Mouse (Mus musculus) layer of hippocampus, postnatal 36 days (tissue): Measurements from ENCODE around the gene Trappc10. TPM values are rescaled to one million over a fixed set of nuclear protein-coding genes. Genes with fewer than 3 reads are reported as not detected.

ENCODE experiments used
- DNase-seq, 2 experiments: peaks; one replicate each; pipeline ENCODE4 v3.0.0; 2022
- total RNA-seq, 2 experiments: library from RNA; stranded (reverse); gene quantifications; 2 replicates each; pipeline ENCODE4 v1.2.3; 2021

Trappc10 gene
- total RNA-seq, 2 experiments from 2014 or later: 75.6 to 79.0 TPM

DNA sequence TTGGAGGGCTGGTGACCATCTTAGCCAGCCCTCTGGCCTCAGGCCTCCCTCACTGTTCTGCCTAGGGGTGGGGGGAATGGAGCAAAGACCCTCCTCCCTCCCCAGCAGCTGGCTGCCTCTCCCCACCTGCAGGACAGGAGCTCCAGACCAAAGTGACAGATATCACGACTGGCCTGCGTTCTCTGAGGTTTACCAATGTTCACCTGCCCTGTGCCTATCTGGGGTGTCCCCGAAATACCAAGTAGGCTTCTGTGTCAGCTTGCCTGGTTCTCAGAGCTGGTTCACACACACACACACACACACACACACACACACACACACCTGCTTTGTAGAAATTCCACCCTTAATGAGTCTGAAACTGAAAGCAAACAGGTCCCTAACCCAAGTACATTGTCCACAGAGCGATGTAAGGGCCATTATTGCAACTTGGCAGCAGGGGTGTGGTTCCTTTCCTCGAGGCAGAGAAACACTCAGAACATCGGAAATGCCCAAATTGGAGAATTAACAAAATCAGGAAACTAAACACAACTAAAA lies 13.8 kb upstream of the Trappc10 start:
- DNase-seq: no peak

DNA sequence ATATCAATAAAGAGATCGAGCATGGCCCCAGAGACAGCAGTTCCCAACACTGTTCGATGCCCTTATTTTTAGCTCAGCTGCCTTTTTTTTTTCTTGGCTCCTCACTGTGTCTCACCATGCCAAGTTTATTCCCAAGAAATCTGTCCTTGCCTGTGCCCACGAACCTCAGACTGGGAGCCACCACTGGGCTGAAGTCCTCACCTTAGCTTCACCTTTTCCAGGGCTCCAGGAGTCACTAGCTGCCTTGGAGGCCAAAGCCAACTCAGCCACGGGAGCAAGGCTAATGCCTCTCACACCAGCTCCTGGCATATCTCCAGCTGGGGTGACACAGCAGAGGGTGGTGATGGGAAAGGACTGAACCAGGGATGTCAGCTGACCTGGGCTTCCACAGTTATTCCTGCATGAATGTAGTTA lies 11.2 kb upstream of the Trappc10 start:
- DNase-seq: no peak

DNA sequence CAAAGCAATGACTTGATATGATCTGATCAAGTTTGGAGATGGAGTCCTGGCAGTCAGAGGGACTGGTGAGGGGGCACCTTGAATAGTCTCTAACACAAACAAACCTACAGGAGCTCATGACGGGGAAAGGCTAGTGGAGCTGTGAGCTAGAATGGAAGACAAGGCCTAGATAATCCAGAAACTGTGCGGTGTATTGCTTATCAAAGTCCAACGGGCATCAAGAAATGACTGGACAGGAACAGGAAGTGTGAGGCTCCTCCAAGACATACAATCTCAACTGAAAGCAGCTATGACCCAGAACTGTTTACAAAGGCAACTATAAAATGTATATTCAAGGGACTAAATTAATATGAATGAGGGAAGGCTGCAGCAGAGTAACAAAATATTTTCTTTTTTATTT lies 2.8 kb upstream of the Trappc10 start:
- DNase-seq: no peak

DNA sequence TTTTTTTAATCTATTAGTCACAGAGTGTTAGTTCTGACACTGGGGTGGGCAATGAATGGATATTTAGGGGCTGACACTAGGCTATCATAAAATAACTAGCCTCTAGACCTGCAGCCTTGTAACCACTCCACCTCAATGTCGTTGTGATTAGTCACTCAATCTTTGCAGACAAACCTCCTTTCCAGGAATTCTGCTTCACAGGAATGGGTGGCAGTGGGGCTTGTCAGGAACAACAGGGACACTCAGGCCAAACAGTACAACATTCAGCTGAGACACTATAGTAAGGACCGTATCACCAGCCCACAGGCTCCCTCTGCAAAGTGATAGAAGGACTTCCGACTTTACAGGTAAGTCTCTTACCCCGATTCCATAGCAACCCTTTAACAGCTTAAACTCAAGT lies 2.3 kb upstream of the Trappc10 start:
- DNase-seq: no peak

DNA sequence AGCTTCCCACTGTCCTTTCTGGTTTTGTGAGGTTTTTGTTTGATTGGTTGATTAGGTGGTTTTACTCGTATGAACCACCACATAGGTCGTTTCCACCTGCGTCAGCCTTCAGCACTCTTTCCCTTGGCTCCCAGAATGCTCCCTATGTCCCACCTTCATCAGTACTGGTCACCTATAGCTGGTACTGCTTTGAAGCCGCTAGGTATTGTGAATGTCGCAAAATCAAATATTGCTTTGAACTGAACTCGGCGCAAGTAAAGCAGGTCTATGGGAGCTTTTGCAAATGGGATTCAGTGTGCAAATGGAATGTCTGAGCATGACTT lies 745 bp upstream of the Trappc10 start:
- DNase-seq: peak in 1 of 2 experiments; percentile 31

DNA sequence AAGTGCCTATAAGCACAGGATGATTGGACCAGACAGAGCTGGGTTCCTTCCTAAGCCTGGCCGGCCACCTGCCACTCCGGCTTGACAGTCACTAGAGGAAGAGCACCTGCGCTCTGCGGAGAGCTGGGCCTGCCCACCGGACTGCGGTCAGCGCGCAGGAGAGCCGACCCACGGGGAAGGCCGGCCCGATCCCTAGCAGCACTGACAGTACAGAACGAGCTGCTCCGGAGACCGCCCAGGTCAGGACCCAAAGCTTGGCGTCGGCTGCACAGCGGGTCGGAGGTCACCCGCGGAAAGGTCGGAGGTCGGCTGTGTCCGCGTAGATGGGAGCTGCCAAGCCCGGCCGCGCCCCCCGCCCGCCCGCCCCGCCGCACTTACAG lies 393 bp downstream of the Trappc10 start:
- no peak for DNase-seq

DNA sequence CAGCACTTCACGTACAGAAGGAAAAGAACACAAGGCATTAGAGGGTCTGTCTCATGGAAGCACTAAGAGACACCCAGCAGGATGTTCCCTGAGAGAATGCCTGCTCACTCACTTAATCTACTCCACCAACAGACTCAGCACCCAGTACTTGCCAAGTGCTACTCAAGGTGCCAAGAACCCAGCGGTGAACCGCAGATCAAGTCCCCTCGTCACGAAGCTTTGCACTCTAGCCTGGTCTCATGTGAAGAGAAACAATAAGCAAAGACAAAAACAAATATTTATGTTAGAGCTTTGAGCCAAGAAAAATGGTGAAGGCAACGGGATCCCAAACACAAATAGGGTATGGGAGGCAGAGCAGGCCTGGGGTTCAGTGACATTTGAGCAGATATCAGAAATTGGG lies 5.5 kb downstream of the Trappc10 start:
- DNase-seq: no peak

DNA sequence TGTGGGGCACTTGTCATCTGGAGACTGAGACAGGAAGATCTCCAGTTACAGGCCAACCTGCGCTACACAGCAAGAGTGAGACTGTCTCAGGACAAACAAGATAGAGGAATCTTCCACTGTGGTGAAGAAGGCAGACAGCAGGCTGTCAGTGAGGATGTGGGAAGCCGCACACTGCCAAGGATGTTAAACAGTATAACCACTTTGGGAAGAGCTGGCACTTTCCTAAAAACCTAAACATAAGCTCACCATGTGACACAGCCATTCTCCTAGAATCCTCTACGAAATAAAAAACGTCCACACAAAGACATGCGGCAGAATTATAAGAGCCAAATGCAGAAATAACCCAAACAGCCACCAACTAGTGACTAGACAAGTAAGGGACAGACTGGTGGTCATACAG lies 6.1 kb downstream of the Trappc10 start:
- no peak for DNase-seq

DNA sequence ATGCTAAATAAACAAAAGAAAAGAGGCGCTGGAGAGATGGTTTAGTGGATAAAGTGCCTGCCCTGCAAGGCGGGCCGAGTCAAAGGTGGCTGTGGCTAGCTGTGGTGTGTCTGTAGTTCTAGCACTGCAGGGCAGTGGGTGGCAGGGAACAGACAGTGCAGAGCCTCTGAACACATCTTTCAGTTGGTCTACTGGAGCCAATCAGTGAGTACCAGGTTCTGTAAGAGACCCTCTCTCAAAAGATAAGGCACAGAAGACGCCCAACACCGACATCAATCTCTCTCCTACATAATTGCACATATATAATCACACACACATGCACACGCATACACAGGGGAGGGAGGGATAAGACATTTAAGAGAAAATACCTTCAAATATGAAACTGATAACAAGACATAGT lies 6.6 kb downstream of the Trappc10 start:
- DNase-seq: no peak

DNA sequence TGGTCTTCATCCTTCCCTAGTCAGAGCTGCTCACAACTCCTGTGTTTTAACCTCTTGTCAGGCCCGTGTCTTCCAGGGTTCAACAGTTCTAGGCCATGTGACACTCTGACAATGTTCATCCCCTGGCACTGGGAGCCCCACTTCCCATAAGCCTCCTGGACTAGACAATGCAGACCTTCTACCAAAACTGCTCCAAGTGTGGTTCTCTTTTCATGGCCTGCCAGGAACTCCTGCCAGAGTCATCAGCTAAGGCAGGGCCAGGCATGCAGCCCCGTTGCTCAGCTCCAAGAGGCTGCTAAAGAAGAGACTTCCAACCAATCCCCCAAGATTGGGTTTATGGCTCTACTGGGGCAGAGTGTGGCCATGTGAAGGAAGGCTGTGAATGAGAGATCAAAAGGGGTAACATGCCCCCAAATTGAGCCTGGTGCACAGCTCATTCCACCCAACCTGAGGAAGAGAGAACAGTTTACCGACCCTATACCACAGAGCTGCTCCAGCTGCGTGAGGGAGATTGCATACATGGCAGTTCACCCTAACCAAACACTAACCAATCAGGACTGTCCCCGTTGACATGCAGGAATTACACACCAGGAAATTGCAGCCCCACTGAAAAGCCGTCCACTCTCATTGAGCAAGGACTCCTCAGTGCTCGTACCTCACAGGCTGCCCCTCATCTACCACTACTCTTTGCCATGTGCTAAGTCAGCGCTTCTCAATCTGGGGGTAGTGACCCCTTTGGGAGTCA lies 7.4 kb downstream of the Trappc10 start:
- DNase-seq: no peak

DNA sequence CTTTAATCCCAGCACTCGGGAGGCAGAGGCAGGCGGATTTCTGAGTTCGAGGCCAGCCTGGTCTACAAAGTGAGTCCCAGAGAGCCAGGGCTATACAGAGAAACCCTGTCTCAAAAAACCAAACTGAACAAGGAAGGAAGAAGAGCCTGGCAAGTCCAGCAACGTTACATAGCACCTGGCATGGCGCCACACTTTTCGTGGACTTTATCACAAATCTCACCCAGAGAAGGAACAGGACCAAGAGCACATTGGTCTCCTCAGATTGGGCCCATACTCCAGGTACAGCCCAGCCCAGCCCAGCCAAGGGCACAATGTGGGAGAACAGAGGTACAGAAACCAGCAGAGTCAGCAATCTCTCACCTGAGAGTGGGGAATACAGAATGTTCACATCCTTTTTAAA lies 10.7 kb downstream of the Trappc10 start:
- no peak for DNase-seq

DNA sequence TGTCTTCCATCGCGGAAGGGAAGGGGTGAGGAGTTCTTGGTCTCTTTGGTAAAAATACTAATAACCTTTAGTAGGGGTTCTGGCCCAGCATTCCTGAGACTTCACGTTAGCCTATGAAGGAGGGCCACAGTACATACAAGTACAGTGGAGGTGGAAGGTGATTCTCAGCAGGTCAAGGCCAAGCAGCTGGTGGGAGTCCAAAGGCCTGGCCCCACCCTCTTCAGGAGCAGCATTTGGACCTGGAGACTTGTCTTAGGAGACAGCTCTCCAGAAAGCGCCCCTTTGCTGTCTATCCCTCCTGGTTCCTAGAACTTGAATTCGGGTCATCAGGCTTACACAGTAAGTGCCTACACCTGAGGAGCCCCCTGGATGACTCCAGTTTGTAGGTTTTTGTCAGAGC lies 11.3 kb downstream of the Trappc10 start:
- no peak for DNase-seq

DNA sequence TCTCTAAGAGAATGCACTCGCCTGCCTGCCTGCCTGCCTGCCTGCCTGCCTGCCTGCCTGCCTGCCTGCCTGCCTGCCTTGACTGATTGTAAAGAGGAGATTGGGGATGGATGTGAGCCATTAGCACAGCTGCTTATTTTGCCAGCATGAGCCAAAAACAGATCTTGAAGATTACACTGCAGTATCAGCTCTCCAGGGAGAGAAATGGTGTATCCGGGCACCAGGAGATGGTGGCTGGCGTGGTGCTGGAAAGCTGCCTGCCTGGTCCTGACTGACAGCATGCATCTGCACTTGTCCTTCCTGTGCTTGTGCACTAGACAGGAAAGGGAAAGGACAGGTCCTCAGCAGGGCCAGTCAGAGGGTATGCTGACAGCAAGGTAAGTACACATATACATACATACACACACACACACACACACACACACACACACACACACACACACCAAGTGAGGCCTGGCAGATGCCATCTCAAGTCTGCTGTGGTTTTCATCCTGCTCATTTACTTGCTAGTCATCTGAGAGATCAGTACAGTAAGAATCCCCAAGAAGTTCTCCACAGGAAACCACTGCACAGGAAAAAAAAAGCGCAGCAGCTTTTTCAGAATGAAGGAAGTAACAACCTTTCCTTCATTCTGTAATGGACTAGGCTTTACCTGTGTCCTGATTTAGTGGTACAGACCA lies 12.0 kb downstream of the Trappc10 start:
- DNase-seq: no peak

DNA sequence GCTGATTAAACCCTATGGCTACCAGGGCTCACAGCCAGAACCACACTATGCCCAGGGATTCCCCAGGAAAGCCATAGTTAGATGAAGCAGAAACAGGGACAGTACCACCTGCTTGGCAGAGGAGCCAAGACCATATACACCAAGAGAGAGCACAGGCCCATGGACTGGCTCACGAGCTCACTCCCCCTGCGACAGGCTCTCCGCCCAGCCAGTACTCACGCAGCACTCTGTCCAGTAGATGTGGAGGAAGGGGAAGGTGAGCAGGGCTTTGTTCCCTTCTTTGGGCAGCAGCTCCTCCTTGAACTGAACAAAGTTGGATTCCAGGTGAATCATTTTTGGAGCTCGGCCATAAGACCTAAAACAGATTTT lies 15.9 kb downstream of the Trappc10 start:
- no peak for DNase-seq

DNA sequence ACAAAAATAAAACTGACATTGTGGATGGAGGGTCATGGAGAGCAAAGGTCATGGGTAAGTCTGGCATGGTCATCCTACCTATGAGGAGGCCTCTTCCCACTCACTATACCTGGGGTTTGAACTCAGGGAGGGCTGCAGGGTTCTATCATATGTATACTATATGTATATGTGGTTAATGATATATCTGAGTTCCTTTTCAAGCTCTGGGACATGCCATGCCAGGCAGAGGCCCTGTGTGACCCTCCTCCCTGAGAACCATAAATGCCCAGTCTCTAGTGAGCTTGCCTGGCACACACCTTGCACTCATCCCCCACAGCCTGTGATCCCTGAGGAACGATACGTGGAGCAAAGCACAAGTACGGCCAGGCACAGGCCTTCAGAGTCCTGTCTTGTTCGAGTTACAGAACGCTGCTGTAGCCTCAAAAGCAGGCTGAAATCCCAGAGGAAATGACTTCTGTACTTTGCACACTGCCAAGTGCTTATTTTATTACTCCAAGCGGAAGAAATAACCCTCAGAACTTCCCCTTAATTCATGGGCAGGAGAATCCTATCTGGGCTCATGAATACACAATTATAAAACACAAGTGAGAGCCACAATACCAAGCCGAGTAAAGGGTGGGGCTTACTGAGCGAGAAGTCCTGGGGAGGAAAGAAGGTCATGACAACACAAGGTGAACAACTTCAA lies 16.4 kb downstream of the Trappc10 start:
- no peak for DNase-seq

DNA sequence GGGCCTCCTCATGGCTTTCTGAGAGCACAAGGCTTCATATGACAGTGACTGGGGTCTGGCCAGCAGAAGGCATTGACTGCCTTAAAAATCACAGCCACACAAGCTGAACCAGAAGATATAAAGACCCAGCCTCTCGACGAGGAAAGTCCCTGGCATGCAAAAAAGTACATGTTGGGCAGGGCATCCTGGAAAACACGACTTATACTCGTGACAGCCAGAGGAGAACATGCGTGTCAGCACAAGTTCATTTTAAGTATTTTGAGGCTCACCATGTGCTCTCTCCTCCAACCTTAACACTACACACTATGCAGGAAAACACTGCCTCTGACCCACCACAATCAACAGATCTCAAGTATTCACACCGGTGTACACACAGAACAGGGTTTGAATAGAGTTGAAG lies 20.3 kb downstream of the Trappc10 start:
- DNase-seq: no peak

DNA sequence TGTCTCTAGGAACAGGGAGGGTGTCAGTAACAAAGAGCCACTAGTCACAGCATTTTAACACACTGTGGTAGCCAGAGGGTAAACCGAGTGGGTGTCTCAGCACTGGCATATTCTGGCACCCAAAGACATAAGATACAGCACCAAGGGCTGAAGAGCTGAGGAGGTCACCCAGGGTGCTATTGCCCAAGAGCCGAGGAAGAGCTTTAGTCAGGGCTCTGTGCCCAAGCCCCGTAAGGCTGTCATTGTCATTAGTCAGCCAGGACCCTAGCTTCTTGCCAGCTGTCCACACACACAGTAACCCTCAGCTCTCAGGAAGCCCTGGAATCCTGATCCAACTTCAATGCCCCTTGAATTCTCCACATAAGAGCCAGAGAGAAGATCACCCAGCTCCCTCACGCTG lies 21.5 kb downstream of the Trappc10 start:
- DNase-seq: no peak

DNA sequence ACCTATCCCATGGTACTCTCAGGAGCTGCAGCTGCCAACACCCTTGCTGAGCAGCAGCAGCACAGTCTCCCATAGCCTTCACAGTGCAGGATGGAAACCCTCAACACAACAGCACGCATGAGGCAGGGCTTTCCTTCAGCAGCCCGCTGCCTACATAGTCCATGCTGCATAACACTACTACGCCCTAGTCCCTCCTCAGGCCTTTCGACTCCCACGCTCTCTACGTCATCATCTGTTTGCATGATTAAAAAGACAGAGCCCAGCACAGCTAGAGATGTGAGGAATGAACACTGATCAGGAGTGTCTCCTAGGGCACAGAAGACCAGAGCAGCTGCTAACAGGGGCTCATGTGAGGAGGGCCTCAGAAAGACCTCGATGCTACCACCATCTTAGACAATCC lies 23.1 kb downstream of the Trappc10 start:
- no peak for DNase-seq

DNA sequence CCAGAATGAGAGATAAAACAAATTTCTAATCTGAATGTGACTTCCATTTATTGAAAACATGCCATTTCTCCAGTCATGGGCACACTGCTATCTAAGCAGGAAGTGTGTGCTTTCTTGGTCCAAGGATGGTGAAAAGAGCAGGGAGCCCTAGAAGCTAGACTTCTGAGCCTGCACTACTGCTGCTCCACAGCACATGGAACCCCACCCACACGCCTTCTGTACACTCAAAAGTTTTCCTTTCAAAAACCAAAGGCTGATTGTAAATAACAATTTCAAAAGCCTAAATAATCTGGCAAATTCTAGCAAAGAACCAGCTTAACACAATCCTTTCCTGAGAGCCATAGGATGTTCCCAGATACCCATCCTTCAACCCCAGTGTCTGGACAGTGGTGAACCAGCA lies 24.9 kb downstream of the Trappc10 start:
- DNase-seq: peak; percentile 58 to 62

DNA sequence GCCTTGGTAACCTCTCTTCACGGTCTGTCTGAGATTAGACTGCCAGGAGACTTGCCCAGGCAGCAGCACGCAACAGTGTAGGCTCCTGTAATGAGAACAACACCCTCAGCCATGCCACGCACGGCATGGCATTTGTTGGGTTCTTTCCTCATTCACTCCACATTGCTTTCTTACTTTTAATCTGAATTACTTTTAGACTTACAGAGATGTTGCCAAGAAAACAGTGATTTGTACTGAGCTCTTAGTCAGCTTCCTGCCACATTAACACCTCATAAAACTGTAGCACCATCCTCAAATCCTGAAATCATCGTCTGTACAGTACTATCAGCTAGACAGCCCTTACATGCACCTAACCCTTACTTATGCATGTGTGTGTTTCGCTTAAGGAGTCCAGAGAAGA lies 25.9 kb downstream of the Trappc10 start:
- no peak for DNase-seq

DNA sequence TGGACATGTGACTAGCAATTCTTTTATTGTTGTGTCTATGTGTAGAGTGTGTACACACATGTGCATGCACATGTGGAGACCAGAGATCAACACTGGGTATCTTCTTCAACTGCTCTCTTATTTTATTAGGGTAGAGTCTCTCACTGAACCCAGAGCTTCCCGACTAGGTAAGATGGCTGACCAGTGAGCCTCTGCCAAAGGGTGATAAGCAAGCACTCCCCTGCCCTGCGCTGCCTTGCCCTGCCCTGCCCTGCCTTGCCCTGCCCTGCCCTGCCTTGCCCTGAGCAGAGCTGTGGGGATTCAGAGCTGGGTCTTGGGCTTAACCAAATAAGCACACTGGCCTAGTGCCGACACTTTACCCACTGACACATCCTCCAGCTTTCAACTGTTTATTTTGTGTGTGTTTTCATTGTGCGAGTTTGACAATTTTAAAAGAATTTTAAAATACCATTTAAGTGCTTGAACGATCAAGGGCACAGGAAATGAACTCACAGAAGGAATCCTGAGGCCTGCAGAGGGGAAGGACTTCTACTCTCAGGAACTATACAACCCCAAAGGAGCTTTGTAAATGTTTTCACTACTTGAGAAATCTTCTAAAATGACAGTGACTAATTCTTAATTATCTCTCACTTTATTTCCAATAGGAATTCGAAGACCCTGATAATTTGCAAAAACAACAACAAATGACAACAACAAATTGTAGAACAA lies 27.9 kb downstream of the Trappc10 start:
- no peak for DNase-seq

DNA sequence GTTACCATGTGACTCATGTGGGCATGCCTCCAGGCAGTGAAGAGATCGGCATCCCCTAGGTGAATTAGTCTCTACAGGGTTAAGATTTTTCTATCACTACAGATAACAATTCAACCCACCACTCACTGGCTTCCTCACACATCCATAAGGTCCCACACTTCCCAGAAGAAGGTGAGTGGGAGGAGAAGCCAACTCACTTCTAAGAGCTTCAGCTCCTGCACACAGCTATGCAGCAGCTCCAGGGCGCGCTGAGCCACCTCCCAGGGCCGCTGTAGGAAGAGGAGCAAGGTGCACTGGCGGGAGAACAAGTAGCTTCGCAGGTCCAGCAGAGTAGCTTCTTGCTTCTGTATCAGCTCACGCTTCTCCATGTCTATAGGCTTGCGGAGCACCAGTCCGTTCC lies 30.1 kb downstream of the Trappc10 start:
- no peak for DNase-seq

DNA sequence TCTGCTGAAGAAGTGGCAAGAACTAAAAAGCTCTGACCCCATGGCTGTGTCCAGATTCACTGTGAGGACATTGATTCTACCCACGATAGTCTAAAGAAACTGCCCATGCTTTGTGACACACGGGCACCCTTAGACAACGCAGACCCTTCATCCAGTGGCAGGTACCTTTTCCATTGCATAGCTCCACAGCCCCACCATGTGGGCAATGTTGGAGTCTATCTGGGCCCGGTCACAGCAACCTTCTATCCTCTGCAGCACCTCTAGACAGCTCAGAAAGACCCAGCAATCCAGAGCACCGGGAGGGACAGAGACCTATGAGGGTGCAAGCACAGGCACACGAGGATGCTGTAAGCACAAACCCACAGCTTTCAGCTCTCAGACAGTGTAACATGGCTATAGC lies 33.1 kb downstream of the Trappc10 start:
- no peak for DNase-seq
